Mouse (Mus musculus) adrenal gland, postnatal 14 days (tissue): ENCODE measurements around the gene Ranbp1. TPM values are rescaled to one million over a fixed set of nuclear protein-coding genes. Genes with fewer than 3 reads are reported as not detected.

Experiments used
- DNase-seq: peaks from one replicate; pipeline ENCODE4 v3.0.0; 2021; ENCODE audit warnings: mixed read lengths
- total RNA-seq: library from RNA; stranded (reverse); gene quantifications from 2 replicates; pipeline ENCODE4 v1.2.3, GENCODE M21; 2021

Gene Ranbp1
- total RNA-seq, 1 experiment from 2014 or later: 139 TPM

DNA sequence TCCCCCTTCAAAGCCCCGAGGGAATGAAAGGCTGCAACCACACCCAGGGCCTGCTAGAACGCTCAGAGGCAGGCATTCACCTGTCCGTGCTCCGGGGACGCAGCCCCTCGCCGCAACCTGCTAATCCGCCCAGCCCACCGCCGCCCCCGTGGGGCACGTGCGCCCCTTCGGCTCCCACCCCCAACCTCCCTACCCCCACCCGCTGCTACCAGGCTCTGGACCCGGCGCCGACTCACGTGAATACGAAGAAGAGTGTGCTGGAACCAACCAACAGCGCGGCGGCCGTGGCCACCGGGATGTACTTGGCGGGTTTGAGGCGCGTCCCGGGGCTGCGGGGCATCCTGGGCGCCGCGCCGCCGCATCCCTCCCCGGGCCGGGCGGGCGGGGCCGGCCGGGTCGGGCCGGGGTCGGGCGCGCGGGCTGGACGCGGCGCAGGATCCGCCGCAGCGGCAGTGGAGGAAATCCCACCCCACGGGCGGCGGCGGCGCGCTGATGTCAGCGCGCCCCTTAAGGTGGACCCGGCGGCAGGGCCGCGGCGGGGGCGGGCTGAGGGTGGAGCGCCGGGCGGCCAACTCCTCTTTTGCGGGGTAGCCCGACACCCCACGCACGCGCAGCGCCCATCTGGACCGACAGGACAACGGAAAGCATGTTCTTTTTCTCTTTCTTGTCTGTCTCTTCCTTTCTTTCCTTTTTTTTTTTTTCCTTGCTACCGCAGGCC, 13.7 kb downstream of the Ranbp1 start, which contains the start of gene Zdhhc8:
Zdhhc8 (minus strand) TSS at position 466 of the 718 bp plus-strand sequence.
- DNase-seq: peak; percentile 89

DNA sequence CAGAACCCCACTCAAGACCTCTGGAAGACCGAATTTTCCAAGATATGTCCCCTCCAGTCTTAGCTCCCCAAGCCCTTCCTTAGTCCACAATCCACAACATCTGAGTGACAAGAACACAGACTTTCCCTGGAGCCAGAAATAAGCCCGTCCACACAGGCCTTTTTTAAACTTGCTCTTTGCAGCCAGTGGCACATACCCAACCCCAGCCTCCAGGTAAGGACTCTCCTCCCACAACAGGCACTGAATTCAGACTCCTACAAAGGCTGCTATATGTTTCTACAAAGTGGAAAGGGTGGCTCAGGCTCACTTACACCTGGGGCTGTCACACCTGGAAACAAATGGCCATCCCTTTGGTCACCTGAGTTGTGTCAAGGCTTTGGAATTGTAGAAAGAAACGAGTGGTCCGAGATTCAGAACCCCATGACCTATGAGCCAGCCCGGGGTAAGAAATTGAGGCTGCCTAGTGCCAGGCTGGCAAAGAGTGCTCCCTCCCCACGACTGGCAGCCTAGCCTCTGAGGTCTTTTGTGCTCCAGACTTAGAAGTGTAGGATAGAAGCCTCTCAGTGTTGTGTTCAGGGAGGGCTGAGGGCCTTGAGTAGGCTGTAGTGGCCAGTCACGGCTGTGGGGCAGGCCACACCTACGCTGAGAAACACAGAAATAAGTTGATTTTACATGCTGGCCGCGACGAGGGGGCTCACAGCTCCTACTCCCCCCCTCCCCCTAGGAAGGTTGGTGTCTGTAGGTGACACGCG, 14.4 kb downstream of the Ranbp1 start:
- DNase-seq: peak; percentile 30

DNA sequence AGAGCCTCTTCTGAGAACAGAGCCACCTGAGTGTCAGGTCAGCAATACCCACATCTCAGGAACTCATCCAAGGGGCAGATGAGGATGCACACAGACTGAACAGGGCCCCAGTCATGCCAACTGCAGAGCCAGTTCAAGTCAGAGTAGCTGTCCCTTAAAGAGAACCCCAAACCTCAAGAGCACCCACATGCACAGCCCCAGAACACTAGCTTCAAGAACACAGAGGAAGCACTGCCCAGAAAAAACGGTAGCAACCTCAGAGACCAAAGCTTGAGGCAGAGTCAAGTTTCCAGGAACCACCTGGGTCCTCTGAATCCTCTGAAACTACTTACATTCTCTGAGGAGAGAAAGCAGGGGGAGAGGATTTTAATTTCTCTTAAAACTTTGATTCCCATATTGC, 15.1 kb downstream of the Ranbp1 start:
- DNase-seq: no peak

DNA sequence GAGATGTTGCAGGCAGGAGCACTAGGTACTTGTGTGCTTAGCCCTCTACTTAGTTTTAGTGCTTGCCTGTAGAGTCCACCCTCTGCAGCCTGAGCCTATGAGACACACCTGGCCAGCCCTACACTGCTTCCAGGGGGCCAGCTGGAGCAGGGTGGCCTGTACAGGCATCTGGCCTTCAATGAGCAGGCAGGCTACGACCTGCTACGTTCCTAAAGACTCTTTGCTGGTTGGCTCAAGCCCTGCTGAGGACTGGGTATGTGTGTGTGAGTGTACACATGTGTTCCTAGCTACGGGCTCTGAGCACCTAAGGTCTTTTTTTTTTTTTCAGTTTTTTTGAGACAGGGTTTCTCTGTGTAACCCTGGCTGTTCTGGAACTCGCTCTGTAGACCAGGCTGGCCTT, 17.1 kb downstream of the Ranbp1 start:
- DNase-seq: no peak

DNA sequence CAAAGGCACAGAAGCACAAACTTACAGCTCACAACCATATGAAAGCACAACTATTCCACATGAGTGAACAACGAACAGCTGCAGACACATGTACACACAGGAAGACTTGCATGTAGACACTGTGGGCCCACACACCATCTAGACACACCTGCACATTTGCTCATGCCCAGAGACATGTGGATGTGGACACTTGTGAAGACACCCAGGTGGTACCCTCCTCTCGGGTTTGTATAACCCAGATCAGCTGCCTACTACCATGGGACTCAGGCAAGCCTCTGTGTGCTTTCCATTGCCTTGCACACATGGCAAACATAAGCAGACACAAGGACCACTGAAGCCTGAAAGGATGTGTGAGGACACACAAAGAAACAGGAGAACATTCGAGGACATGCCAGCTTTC, 17.5 kb downstream of the Ranbp1 start:
- no peak for DNase-seq

DNA sequence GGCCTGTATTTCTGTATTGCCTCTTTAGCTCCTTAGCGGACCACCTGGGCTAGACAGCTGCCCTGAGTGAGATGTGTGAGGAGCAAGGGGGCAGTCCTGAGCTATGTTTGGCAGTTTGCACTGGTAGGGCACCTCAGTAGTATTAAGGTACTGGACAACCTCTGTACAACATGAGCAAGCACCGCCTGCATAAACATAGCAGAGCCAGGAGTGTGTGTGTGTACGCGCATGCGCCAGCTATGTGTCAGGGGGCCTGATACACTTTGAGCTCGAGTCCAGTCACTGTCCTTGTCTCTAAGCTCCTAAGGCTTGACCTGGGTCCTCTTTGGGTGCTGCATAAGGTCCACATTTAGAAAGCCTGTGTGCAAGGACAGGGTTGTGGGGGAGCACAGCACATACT, 17.9 kb downstream of the Ranbp1 start:
- no peak for DNase-seq

DNA sequence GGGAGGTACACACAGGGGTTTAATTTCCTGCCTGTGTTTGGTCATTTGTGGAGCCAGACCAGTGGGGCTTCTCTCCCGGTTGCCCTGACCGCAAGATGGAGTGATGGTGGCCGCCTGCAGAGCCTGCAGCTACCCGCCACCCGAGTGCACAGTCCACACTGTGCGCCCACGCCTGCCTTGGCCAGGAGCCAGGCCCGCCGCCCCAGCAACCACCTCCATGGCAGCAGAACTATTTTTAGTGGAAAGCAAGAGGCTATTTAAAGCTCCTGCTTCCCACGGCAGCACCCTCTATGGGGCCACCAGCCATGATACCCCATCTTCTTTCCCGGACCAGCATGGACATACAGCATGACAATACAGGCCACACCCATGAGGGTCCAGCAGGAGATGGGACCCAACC, 18.9 kb downstream of the Ranbp1 start:
- DNase-seq: peak; percentile 39

DNA sequence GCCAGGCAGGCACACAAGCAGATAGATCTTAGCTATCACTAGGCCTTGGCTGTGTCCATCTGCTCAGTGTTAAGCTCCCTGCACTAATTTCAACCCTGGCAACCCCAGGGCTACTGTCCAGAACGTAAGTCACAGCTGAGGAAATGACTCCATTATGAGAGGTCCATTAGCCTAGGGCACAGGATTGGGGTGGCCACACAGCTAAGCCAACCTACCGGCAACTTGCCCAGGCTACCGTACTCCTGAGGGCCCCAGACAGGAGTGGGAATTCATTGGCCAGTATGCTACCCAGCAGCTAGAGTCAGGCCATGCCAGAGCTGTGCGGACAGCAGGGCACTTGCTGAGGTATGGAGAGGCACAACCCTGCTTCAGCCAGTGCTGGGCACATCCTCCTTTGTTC, 19.7 kb downstream of the Ranbp1 start:
- DNase-seq: no peak

DNA sequence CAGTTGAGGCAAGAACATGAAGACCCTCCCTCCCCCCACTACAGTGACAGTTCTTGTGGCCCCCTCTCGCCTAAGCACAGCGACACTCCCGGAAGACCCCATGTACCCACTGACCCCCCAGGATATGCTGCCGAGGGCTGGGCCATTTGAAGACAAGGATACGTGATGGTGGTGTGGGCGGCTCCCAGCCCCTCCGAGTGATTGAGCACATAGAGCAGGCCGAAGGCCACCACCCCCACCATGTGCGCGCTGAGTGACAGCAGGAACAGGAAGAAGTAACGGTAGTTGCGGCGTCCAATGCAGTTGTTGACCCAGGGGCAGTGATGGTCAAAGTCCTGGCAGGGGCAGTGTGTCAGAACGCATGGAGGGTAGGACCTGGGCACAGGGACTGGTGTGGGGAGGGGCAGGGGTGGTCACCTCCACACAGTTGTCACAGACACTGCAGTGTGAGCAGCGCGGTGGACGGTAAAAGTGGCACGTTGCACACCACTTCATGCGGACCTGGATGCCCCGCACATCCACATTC, 20.6 kb downstream of the Ranbp1 start:
- no peak for DNase-seq

DNA sequence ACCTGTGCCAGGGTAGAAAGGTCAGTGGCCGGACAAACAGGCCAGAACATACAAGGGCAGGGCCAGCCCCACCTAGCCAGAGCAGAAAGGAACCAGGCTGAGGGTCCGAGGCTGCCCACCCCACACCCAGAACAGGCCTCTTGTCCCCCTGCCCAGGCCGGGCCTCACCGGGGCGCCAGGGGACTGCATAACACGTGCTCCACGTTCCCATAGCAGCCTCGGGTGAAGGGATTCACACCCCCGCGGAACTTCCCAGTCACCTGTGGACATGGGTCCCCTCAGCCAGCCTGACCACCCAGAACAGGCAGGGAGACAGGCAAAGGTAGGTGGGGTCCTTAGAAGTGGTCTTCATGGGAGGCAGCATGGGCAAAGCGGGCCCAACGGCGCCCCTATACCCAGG, 21.3 kb downstream of the Ranbp1 start:
- no peak for DNase-seq

DNA sequence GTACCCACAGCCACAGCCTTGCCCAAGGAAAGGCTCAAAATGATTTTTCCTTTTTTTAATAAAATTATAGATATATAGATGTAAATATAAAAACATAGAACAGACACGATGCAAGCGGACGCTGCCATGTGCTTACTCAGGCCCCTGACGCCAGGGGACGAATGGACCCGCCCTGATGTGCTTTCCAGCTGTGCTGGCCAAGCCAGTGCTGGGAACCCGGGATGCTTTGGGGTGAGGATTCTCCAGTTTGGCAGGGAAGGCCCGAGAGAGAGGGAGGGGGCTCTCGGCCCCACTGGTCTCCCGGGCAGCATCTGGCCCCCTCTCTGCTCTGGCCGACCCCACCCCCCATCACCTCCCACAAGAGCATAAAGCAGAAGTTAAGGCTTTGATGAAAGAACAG, 26.3 kb downstream of the Ranbp1 start:
- DNase-seq: no peak

DNA sequence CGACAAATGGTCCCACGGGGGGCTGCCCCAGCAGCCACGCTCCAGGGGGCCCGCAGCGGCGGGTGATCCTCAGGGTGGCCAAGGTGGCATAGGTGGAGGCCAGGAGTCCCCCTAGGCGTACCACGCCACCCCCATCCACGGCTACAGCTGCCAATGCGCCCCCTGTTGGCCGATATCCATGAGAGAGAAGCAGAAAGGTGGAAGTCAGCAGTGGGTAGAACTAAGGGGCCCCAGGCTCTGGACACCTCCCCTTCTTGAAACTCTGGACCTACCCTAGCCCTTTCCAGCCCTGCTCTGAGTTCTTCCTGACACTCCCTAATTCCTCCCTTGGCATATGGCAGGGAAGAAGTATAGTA, 27.0 kb downstream of the Ranbp1 start:
- DNase-seq: no peak

DNA sequence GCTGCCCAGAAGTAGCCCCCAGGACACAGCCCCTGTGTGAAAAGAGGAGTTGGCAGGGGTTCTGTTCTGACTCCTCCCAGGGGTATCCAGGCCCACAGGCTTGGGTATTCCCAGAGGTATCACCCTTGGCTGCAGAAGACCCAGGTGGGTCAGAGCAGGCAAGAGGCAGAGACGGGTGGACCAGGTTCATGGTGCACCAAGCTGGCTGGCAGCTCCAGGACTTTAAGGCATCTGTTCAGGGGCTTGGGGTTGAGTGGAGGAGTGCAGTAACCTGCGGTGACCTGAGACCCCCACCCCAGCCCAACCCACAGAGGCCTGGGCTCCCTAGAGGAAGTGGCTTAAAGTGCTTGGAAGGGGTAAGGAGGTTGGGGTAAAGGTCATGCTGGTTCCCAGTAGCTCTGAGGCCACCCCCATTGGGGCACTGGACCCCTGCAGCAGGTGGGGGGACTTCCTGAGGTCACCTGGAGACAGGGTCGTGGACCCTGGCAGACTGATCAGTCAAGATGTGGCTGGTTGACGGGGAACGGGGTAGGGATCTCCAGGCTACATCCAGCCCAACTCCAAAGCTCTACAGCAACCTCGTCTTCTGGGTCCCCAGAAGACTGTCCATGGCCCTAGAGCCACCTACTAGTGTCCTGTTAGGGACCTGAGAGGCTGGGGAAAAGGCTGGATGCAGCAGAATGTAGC, 27.5 kb downstream of the Ranbp1 start:
- no peak for DNase-seq

DNA sequence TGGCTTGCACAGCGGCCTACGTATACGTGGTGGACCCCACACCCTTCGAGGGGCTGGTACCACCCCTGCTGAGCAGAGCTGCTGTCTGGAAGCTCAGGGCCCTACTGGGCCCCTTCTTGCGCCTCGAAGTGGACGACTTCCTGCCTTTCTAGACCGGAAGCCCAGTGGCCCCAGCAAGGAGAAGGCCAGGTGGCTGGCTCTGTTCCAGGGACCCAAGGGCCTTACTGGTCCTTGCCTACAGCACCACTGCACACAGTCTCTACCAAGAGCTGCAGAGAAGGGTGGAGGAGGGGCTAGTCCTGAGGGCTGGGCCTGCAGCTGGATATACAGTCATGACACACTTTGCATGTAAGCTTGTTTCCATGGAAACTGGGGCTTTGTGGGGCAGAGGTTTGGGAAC, 28.5 kb downstream of the Ranbp1 start:
- peak; percentile 76 for DNase-seq

DNA sequence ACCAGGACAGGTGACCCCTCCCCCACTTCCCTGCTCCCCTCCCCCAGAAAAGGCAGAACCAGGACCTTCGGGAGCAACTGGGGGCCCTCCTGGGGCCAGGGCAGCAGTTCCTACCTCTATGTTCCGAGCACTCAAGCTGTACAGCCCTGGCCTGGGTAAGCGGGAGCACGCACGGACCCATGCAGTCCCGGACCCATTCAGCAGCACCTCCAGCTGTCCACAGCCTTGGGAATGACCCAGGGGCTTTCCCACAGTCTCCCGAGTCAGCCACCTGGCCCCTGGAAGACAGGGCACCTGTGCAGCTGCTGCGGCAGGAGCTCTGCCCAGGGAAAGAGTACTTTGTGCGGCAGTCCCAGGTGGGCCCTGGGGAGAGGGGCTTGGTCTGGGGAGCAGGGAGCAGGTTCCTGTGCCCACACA, 29.9 kb downstream of the Ranbp1 start:
- DNase-seq: no peak

DNA sequence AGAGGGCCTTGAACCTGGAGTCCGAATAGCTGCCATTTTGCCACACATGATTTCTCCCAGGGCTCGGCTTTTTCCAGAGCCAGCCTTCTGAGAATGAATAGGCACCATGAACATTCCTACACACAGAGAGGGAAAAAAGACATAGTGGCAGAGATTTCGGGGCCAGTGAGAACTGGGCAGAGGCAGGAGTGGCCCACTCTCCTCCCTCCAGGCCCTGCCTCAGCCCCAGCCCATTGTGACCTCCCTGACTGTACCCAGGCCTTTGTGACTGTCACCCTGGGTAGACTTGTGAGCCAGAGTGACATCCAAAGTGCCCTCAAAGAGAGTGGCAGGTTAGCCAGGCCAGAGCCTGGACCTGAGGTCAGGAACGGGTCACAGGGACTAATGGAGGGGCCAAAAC, 31.0 kb downstream of the Ranbp1 start, which contains the start of gene Ccdc188:
Ccdc188 (plus strand) TSS at position 301 of the 400 bp plus-strand sequence.
- DNase-seq: no peak

DNA sequence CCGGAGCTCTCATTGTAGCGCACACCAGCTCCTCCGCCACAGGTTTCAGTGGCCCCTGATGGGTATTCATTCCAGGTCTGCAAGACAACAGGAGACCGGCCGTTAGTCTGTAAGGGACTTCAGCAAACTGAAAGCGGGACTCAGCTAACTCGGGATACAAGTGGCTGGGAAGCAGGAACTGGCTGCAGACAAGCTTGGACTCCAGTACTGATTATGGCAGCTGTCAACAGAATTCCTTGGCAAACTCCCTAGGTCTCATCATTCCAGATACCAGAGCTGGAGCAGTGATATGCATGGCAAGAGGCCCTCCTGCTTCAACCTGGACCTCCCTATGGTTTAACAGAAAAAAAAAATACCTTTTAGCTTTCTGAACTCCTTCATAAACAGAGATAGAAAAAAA, 33.7 kb downstream of the Ranbp1 start:
- no peak for DNase-seq

DNA sequence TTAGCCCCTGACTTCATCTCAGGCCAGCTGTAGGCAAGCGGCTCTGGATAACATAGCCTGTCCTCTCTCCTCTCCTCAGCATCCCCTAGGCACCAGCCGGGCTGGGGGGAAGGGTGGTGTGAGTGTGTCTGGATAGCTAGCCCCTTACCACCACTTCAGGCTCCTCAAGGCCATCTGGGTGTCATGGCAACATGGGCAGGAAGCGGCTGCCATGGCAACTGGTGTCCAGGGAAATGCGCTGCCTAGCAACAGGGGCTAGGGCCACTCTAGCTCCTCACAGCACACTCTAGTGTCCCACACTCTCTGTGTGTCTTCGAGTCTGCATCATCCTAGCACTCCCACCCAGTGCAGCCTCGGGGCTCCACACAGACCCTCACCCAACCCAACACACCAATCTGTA, 34.8 kb downstream of the Ranbp1 start:
- no peak for DNase-seq

DNA sequence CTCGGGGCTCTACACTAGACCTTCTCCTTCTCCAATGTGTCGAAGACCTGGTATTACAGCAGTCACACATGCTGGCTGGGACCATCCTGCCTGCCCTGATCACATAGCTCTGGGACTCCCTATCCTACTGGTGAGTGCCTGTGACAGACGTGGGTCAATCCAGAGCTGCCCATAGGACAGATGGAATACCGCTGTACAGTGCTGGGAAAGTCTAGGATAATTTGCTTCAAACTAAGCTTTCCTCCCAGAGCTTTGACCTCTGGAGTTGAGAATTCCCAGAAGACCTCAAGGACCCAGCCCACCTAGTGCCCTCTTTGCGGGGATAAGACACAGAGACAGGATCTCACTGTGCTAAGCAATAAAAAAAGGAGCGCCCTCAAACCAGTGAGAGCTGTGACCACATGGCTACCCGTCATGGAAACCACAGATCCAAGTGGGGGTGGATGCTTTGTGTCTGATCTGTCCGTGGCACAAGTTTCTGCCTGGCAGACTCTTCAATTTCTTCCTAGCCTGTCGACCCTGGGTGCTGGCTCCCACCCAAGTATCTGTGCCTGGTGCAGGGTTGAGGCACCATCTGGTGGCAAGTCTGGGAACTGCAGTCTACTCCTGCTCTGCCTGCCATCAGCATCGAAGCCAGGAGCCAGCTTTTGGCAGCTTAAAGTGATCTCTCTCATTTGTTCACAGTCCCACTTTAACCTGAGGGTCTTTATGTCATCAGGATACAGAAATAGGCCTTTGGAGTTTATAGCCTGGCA, 36.9 kb downstream of the Ranbp1 start:
- peak; percentile 90 for DNase-seq

DNA sequence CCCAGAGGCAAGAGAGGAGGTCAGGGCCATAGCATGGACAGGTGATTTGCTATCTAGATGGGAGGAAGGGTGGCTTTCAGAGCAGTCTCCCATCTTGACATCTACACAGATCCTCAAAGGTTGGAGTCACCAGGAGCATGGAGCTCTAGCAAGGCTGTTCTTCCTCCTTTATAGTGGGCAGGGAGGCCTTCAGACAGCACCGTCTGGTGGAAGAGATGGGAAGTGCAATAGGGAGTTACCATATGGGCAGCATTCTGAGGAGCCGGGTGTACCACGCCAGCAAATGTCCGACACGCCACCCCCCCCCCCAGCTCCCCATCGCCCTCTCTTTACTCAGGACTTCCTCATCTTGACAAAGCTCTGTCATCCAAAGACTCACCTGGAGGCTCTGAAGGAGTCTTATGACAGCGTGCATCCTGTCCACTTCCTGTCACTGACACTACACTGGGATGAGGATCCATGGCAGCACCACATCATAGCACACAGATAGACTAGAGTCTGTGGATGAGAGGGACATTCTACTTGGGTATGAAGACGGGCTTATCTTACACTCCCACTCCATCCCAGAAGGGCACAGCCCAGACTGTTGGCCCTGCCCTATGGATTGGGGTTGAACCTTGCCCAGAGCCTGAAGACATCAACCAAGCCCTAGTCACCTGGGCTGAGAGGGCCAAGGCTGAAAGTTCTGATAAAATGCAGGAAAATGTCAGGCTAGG, 37.7 kb downstream of the Ranbp1 start:
- DNase-seq: peak; percentile 82

DNA sequence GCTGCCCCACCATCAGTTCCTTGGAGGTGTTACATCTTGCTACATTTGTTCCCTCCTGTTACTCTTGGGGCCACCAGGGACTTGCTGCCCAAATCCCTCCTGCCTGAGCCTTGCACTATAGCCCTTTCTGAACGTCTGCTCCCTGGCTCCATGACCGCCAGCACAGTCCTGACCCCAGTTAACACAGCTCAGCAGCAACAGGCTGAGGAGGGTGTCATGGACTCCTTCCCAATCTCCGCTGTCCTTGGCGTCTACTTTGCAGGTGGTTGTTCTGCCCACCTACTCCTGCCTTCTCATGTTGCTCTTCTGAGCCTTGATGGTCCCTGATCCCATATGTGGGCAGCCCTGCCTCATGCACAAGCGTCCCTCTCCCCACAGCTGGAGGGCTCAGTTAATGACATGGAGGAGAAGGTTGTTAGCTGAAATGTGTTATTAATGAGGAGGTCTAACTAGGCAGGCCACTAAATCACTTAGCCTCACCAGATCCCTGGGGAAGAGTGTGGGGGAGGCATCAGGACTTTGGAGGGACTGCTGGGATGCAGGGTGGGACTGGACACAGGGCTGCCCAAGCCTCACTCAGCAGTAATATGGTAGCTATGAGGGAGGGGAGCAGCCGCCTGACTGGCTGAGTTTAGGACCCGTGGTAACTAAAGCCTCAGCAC, 45.0 kb downstream of the Ranbp1 start:
- DNase-seq: no peak
